Mouse (Mus musculus): ENCODE measurements at regions not wholly inside any gene's neighbourhood (a gene's known extent, or its start where the extent isn't known, plus 50 kb on each side); places are given as distances from the start of the nearest gene placed in this dataset.

DNA sequence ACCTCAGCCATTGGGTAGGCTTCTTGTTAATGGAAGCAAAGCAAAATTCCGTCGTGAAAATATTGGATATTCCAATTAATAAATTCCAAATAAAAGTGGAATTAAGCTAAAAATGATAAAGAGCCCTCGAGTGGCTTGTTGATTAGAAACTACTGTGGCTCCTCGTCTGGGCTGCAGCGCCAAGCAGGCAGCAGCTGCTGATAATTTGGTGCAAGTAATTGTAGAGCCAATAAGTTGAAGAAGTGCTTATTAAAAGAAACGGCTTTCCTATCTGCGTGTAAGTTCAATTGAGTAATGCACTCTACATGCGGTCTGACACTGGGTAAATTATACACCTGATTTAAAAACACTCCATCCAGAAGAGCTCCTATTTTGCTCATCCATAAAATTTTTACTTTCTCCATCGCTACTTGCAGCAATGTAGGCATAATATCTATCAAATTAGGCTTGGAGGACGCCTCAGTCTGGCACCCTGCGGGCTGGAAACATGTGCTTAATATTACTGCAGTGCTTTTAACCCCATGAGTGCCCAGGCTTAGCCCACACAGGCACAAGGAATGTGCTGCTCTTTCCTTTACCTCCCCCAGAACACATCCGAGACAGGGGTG is 171.7 kb upstream of the Dnajc19 start:
- Histone ChIP-seq H3K4me2 (no peak overlapping the region), H3K4me1 (replicated peaks) (no peaks in the 10 kb centered on the region), H3K4me3 (replicated peaks) (no peak overlapping the region), H3K27ac (no peak overlapping the region), H3K27me3 (no peaks in the 10 kb centered on the region), H3K9ac (no peak overlapping the region), H3K9me3 (replicated peaks) (no peaks in the 10 kb centered on the region), H3K36me3 (no peaks in the 10 kb centered on the region)
- DNase-seq: no peak
- 57% methylated on average over 12 of the region's 12 CpGs for WGBS (ENCODE audit: insufficient replicate concordance)
- ATAC-seq (ENCODE audit: low read depth): no peak

DNA sequence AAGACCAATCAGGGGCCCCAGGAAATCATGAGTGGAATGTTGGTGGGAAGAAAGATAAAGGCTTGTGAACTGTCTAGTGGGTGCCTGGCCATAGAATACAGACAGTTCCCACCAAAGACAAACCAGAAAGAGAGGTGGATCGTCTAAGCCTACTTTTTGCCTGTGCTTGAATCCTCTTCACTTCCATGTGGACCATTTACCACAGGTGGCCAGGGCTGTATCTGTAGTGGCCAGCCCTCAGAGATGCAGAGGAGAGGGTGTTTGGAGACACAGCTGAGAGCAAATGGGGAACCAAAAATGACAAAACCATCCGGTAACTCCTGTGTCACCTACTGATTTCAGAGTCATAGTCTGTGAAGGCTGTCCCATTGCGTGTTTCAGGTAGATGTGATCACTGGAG is 161.0 kb upstream of the Dnajc19 start:
- Histone ChIP-seq H3K9me3 (replicated peaks) (no peaks in the 10 kb centered on the region), H3K4me2 (no peak overlapping the region), H3K4me1 (replicated peaks) (no peaks in the 10 kb centered on the region), H3K4me3 (replicated peaks) (no peak overlapping the region), H3K9ac (no peak overlapping the region), H3K27me3 (no peaks in the 10 kb centered on the region), H3K36me3 (no peaks in the 10 kb centered on the region), H3K27ac (no peak overlapping the region)
- WGBS (ENCODE audit: insufficient replicate concordance): 71% methylated on average over 3 of the region's 3 CpGs
- DNase-seq (no peak), ATAC-seq (ENCODE audit: low read depth) (no peak)

DNA sequence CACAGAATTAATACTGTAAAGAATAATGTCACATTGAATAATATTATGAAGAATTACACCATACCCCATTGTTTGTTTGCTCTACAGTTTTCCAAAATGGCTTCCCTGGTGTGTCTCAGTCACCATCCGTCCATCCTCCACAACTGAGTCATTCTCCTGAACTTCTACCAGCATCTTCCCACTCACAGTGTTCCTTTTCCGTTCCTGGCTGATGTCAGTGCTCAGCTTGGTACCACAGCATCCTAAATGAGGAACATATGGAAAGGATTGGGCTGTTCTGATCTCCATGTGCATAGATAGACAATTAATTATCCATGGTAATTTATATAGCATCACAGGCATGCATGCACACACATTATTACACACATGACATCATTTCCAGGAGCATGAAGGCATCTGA is 158.9 kb upstream of the Dnajc19 start:
- no peak overlapping the region for H3K4me3 ChIP-seq (replicated peaks)
- no peaks in the 10 kb centered on the region for H3K9me3 ChIP-seq (replicated peaks)
- WGBS (ENCODE audit: insufficient replicate concordance): 41% methylated on average over 2 of the region's 2 CpGs
- ATAC-seq (ENCODE audit: low read depth) (no peak), DNase-seq (no peak)
- H3K9ac ChIP-seq: no peak overlapping the region
- H3K36me3 ChIP-seq: no peaks in the 10 kb centered on the region
- H3K27ac ChIP-seq: no peak overlapping the region
- no peak overlapping the region for H3K4me2 ChIP-seq
- H3K4me1 ChIP-seq (replicated peaks): no peaks in the 10 kb centered on the region
- H3K27me3 ChIP-seq: no peaks in the 10 kb centered on the region

DNA sequence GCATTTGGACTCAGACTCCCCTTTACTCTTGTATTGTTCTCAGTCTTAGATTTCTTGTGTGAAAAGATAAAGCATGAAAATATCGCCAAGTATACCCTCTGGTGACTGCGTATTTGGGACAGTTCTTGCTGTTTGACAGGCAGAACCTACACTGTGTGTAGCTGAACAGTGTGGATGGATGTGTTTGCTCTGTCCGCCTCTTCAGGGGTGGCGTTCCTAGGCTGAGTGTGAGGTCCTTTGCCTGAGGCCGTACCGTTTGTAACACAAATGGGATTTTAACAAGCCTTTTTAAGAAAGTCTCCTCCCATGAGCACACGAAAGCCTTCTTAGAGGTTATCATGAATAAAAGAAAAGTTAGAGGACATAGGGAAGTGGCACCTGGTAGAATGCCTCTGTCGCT is 153.3 kb upstream of the Dnajc19 start:
- no peak overlapping the region for H3K27ac ChIP-seq
- no peaks in the 10 kb centered on the region for H3K36me3 ChIP-seq
- DNase-seq (no peak), ATAC-seq (ENCODE audit: low read depth) (no peak)
- H3K4me1 ChIP-seq (replicated peaks): no peaks in the 10 kb centered on the region
- H3K4me2 ChIP-seq: no peak overlapping the region
- 63% methylated on average over 8 of the region's 8 CpGs for WGBS (ENCODE audit: insufficient replicate concordance)
- no peak overlapping the region for H3K4me3 ChIP-seq (replicated peaks)
- H3K27me3 ChIP-seq: no peaks in the 10 kb centered on the region
- H3K9ac ChIP-seq: no peak overlapping the region
- no peaks in the 10 kb centered on the region for H3K9me3 ChIP-seq (replicated peaks)

DNA sequence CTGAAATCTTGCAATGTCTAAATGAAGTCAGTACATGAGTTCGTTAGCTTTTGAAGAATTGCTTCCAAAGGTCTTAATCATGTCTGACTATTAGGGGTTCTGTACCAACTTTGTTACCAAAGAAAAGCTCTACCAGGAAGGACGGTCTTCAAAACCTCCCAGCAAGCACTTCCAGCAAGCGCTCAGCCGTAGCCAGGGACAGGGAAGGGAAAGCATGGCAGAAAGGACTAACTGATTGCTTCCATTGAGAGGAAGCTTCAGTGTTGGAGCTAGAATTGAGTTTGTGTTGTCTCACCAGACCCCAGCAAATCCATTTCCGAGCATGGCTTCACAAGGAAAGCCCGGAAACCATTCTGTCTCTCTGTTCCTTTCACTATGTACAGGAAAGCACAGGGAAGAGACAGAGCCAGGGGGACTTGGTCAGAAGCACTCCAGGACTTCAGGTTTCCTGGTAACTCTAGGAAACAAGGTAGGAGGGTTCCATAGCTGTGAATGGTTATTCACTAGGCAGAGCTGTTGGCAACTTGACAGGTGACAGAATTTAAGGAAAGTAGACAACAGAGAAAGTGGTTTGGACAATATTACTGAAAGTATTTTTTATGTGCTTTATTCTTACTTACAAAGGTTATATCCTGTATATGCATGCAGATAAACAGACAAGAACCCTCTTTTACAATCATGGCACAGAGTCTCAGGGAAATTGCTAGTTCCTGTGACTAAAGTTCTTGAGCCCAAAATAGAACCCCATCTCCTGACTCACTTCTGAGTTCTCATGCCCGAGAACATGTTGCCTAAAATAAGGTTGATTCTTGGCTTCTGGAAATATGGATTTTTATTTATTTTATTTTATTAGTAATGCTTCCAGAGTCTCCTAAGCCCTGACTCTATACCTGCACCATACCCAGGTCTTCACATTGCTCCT is 151.5 kb upstream of the Dnajc19 start:
- ATAC-seq (ENCODE audit: low read depth) (no peak), DNase-seq (no peak)
- Histone ChIP-seq H3K27me3 (no peaks in the 10 kb centered on the region), H3K36me3 (no peaks in the 10 kb centered on the region), H3K27ac (no peak overlapping the region), H3K4me1 (replicated peaks) (no peaks in the 10 kb centered on the region), H3K4me3 (replicated peaks) (no peak overlapping the region), H3K9ac (no peak overlapping the region), H3K4me2 (no peak overlapping the region), H3K9me3 (replicated peaks) (no peaks in the 10 kb centered on the region)
- WGBS (ENCODE audit: insufficient replicate concordance): 69% methylated on average over 7 of the region's 7 CpGs

DNA sequence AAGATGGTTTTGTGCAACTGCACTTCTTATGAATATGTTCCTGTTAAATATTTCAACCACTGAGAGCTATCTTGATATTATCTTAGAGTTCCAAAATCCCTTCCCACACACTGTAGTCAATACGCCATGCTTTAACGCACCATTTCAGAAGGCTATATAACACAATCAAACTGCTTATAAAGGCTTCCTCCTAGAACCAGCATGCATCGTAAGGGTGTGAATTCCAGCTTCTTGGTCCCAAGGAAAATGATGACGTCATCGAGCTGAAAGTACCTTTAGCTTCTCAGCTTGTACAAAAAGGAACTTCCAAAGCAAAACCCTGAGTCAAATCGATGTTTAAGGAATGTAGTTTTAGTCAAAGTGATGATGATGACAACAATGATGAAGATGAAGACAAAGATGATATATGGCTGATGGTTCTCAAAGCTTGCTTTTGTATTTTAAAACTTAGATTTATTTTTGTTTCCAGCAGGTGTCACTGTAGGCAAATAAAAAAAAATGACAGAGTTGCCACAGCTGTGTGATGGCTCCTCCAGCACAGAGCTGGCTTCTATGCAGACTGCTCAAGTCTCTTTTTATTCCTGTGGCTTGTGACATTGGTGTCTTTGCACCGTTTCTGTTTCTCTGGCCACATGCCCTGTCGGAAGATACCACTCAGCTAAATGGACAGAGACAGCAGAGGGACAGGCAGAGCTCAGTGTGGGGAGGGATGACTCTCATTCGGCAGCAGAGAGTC is 150.6 kb upstream of the Dnajc19 start:
- no peak overlapping the region for H3K27ac ChIP-seq
- ATAC-seq (ENCODE audit: low read depth) (no peak), DNase-seq (no peak)
- no peaks in the 10 kb centered on the region for H3K9me3 ChIP-seq (replicated peaks)
- H3K4me1 ChIP-seq (replicated peaks): no peaks in the 10 kb centered on the region
- H3K9ac ChIP-seq: no peak overlapping the region
- H3K36me3 ChIP-seq: no peaks in the 10 kb centered on the region
- H3K27me3 ChIP-seq: no peaks in the 10 kb centered on the region
- H3K4me3 ChIP-seq (replicated peaks): no peak overlapping the region
- no peak overlapping the region for H3K4me2 ChIP-seq
- WGBS (ENCODE audit: insufficient replicate concordance): 51% methylated on average over 9 of the region's 9 CpGs

DNA sequence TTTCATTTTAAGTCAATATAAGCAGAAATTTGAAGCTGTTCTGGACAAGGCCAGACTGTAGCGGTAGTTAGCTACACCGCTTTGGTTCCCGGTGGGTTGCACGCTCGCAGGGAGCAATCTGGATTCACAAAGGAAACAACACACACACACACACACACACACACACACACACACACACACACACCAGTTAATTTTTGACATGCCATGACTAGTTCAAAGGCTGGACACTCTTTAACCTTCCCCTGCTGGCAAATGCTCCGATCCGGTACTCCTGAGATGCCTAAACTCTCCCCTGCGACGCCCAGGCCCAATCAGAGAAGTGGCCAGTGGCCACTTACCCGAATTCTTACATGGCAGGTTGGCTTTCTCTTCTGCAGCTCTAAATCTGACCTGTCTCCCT is 141.2 kb upstream of the Dnajc19 start:
- Histone ChIP-seq H3K27me3 (no peaks in the 10 kb centered on the region), H3K27ac (no peak overlapping the region), H3K4me3 (replicated peaks) (no peak overlapping the region), H3K9me3 (replicated peaks) (no peaks in the 10 kb centered on the region), H3K4me1 (replicated peaks) (no peaks in the 10 kb centered on the region), H3K9ac (no peak overlapping the region), H3K4me2 (no peak overlapping the region), H3K36me3 (no peaks in the 10 kb centered on the region)
- WGBS (ENCODE audit: insufficient replicate concordance): 68% methylated on average over 10 of the region's 10 CpGs
- ATAC-seq (ENCODE audit: low read depth): no peak
- no peak for DNase-seq

DNA sequence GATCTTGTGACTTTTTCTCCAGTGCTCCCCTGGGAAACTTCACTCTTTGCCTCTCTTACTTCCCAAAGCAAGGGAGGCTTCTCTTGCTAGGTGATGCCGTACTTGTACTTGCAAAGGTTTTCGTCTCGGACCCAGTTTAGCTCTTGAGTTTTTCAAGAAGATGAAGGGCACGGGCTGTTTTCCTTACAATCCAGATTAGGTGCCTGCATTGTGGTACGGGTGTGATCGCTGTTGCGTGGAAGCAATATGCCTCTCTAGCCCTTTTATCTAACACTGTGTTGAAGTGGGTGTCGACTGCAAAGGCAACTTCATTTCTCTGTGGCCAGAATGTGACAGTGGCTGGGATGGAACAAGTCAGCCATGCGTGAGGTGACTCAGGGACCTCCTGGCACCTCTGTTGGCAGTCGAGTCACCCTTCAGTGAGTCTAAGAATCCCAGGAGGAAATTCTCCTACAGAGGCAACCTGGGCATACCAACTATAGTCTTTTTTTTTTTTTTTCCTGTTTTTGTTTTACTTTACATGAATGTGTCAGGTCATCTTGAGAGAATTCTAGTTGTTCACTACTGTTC is 138.7 kb upstream of the Dnajc19 start:
- 67% methylated on average over 10 of the region's 10 CpGs for WGBS (ENCODE audit: insufficient replicate concordance)

DNA sequence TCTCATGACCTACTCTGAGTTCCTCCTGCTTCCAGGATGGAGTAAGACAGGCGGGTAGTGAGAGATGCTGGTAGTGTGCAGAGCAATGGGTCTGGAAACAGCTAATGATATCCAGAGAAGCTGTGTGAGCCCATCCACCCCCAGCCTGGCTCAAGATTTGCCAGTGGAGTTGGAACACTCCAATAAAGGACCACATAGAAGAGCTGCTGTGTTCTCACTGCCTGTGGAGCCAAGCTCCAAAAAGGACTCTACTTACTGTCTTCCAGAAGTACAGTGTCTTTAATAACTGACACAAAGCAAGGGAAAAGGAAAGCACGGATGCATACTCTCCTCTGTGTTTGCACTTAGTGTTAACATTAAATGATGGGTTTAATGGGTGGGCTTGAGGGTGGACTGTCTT is 138.0 kb upstream of the Dnajc19 start:
- no peaks in the 10 kb centered on the region for H3K27me3 ChIP-seq
- H3K27ac ChIP-seq: no peak overlapping the region
- 47% methylated on average over 2 of the region's 2 CpGs for WGBS (ENCODE audit: insufficient replicate concordance)
- no peaks in the 10 kb centered on the region for H3K9me3 ChIP-seq (replicated peaks)
- no peak overlapping the region for H3K4me2 ChIP-seq
- ATAC-seq (ENCODE audit: low read depth) (no peak), DNase-seq (no peak)
- H3K4me3 ChIP-seq (replicated peaks): no peak overlapping the region
- no peaks in the 10 kb centered on the region for H3K36me3 ChIP-seq
- H3K4me1 ChIP-seq (replicated peaks): no peaks in the 10 kb centered on the region
- no peak overlapping the region for H3K9ac ChIP-seq

More for the DNA sequence above, 138.7 kb upstream of the Dnajc19 start:
- ATAC-seq (ENCODE audit: low read depth): no peak
- H3K9ac ChIP-seq: no peak overlapping the region
- H3K4me1 ChIP-seq (replicated peaks): no peaks in the 10 kb centered on the region
- DNase-seq: no peak
- H3K4me2 ChIP-seq: no peak overlapping the region
- no peaks in the 10 kb centered on the region for H3K36me3 ChIP-seq
- H3K27me3 ChIP-seq: no peaks in the 10 kb centered on the region
- H3K27ac ChIP-seq: no peak overlapping the region
- H3K9me3 ChIP-seq (replicated peaks): no peaks in the 10 kb centered on the region
- no peak overlapping the region for H3K4me3 ChIP-seq (replicated peaks)

DNA sequence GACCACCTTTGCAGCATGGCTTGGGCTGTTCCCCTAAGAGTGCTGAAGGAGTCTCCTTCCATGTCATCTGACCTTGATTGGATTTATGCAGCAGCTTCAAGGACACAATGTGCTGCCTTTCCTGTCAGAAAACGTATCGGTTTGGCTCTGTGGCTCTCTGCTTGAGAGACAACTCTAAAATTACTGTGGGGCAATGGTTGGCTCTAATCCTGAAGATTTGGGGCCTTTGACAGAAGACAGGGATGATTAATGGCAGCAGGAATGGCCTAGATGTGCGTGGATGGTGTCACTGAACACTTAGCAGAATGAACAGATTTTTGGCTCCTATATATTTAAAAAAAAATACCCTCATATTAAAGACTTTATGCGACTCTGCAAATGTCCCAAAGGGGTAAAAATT is 136.8 kb upstream of the Dnajc19 start:
- ATAC-seq (ENCODE audit: low read depth): no peak
- no peak for DNase-seq
- H3K27me3 ChIP-seq: no peaks in the 10 kb centered on the region

DNA sequence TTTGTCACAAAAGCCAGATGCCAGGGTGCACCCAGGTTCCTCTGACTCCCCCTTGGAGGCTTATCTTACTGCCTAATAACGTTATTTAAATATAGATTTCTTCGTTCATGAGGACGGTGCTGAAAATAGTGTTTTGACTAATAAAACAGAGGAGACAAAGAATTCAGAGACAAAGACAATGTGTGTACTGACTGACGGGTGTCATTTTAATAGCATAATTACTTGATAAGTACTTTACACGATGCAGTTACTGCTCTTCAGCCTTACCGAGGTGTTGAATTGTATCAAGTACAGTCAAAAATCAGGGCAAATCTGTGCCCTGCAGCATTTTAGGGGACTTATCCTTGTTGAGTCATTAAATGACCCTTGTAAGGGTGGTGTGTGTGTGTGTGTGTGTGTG is 133.1 kb upstream of the Dnajc19 start:
- Histone ChIP-seq H3K27ac (no peak overlapping the region), H3K4me2 (no peak overlapping the region), H3K9me3 (replicated peaks) (no peaks in the 10 kb centered on the region), H3K9ac (no peak overlapping the region), H3K36me3 (no peaks in the 10 kb centered on the region), H3K4me1 (replicated peaks) (no peaks in the 10 kb centered on the region), H3K4me3 (replicated peaks) (no peak overlapping the region), H3K27me3 (no peaks in the 10 kb centered on the region)
- 70% methylated on average over 6 of the region's 6 CpGs for WGBS (ENCODE audit: insufficient replicate concordance)
- DNase-seq (no peak), ATAC-seq (ENCODE audit: low read depth) (no peak)

More for the DNA sequence above, 136.8 kb upstream of the Dnajc19 start:
- Histone ChIP-seq H3K4me2 (no peak overlapping the region), H3K27ac (no peak overlapping the region), H3K9ac (no peak overlapping the region), H3K4me3 (replicated peaks) (no peak overlapping the region), H3K36me3 (no peaks in the 10 kb centered on the region), H3K4me1 (replicated peaks) (no peaks in the 10 kb centered on the region), H3K9me3 (replicated peaks) (no peaks in the 10 kb centered on the region)
- WGBS (ENCODE audit: insufficient replicate concordance): 49% methylated on average over 4 of the region's 4 CpGs
